Mouse (Mus musculus) layer of hippocampus, adult 18-20 months (tissue): ENCODE results near the gene Sox10. TPM values are rescaled to one million over a fixed set of nuclear protein-coding genes. Genes with fewer than 3 reads are reported as not detected.

Experiments used
- DNase-seq, 2 experiments: peaks; one replicate each; pipeline ENCODE4 v3.0.0; 2022; ENCODE audit warnings: low spot score in 2 of 2
- total RNA-seq, 2 experiments: library from RNA; stranded (reverse); gene quantifications; 2 replicates each; pipeline ENCODE4 v1.2.3; 2021

Sox10 gene
- total RNA-seq, 2 experiments from 2014 or later, result 32.0 to 35.9 TPM

GRCm38 (mm10) chr15:79126217-79126932 is 38.7 kb downstream of the Sox10 start:
- DNase-seq, result peak in 1 of 2 experiments; percentile 65

GRCm38 (mm10) chr15:79124331-79124875 is 40.6 kb downstream of the Sox10 start:
- DNase-seq, result no peak

- no peak for DNase-seq
Measured at GRCm38 (mm10) chr15:79123751-79124150, 41.3 kb downstream of the Sox10 start.

- DNase-seq, result no peak
Measured at GRCm38 (mm10) chr15:79122546-79122945, 42.5 kb downstream of the Sox10 start.

GRCm38 (mm10) chr15:79122119-79122518 is 42.9 kb downstream of the Sox10 start:
- DNase-seq, result no peak

GRCm38 (mm10) chr15:79119491-79119890 is 45.5 kb downstream of the Sox10 start:
- no peak for DNase-seq

DNA sequence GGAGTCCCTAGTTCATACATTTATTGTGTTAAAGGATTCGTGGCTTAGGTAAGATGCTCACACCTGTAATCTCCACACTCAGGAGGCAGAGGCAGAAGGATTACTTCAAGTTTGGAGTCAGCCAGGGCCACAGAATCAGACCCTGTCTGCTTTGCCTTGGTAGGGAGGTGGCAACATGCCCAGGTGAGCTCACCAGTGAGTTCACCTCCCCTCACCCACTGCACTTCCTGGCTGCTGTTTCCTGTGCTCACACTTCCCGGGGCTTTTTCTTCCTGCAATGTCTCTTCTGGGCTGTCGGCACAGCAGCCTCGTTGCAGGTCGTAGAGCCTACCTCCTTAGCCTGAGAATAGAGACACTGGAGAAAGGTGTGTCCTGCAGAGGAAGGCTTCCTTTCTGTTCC is 49.8 kb downstream of the Sox10 start:
- DNase-seq, result no peak

GRCm38 (mm10) chr15:79111774-79112173 is 53.3 kb downstream of the Sox10 start:
- no peak for DNase-seq

GRCm38 (mm10) chr15:79110528-79110927 is 54.5 kb downstream of the Sox10 start:
- DNase-seq, result no peak

- DNase-seq, result no peak
Measured at GRCm38 (mm10) chr15:79110031-79110430, 55.0 kb downstream of the Sox10 start.

- DNase-seq, result no peak
Measured at GRCm38 (mm10) chr15:79109321-79109934, 55.6 kb downstream of the Sox10 start.

GRCm38 (mm10) chr15:79108421-79109320 is 56.4 kb downstream of the Sox10 start, which contains the start of gene Micall1:
Micall1 (plus strand) TSS chr15:79108898.
- peak in 1 of 2 experiments; percentile 48 for DNase-seq

- no peak for DNase-seq
Measured at GRCm38 (mm10) chr15:79107966-79108365, 57.1 kb downstream of the Sox10 start.

- DNase-seq, result no peak
Measured at GRCm38 (mm10) chr15:79105804-79106203, 59.2 kb downstream of the Sox10 start.

Other genes starting within 250 kb of the Sox10 start
- 10 to 100 TPM; 23.8 to 27.0 TPM for gene Lgals1, start 238.5 kb downstream of the Sox10 start, total RNA-seq
- 10 to 100 TPM; 36.2 to 37.5 TPM for gene Nol12, start 230.3 kb downstream of the Sox10 start, total RNA-seq
- gene Triobp, start 217.5 kb downstream of the Sox10 start, total RNA-seq, result 1 to 10 TPM; 9.0 to 9.2 TPM
- 10 to 100 TPM; 83.7 to 93.8 TPM for gene H1f0, start 136.8 kb downstream of the Sox10 start, total RNA-seq
- under 1 TPM in 1 of 2 experiments, not detected in 1; 0.42 TPM for gene Galr3, start 123.4 kb downstream of the Sox10 start, total RNA-seq
- 10 to 100 TPM; 18.0 to 22.7 TPM for gene Ankrd54, start 102.3 kb downstream of the Sox10 start, total RNA-seq
- 10 to 100 TPM; 71.5 to 71.8 TPM for gene Eif3l, start 90.1 kb downstream of the Sox10 start, total RNA-seq
- gene Micall1, start 56.3 kb downstream of the Sox10 start, total RNA-seq, result 10 to 100 TPM; 33.9 to 35.3 TPM
- 100 to 1,000 TPM; 108 to 109 TPM for gene Polr2f, start 24.2 kb downstream of the Sox10 start, total RNA-seq
- gene 1700088E04Rik, start 24.0 kb downstream of the Sox10 start, total RNA-seq, result 10 to 100 TPM in 1 of 2 experiments, 1 to 10 TPM in 1; 9.2 to 12.4 TPM
- 10 to 100 TPM; 44.4 to 46.4 TPM for gene Pick1, start 63.9 kb upstream of the Sox10 start, total RNA-seq
- under 1 TPM in 1 of 2 experiments, not detected in 1; 0.28 TPM for gene Gm49486, start 64.2 kb upstream of the Sox10 start, total RNA-seq
- gene Slc16a8, start 89.5 kb upstream of the Sox10 start, total RNA-seq, result under 1 TPM; 0.18 to 0.25 TPM
- 1 to 10 TPM; 1.9 to 4.8 TPM for gene Baiap2l2, start 120.3 kb upstream of the Sox10 start, total RNA-seq
- 10 to 100 TPM; 23.0 to 23.1 TPM for gene Pla2g6, start 163.2 kb upstream of the Sox10 start, total RNA-seq
- gene Maff, start 181.4 kb upstream of the Sox10 start, total RNA-seq, result 1 to 10 TPM; 2.1 TPM
- gene Tmem184b, start 238.3 kb upstream of the Sox10 start, total RNA-seq, result 10 to 100 TPM; 55.0 to 57.9 TPM